Mouse (Mus musculus) CH12.LX (cell line): ENCODE results near the gene Tor1a.

Source experiments
- CTCF ChIP-seq, 2 experiments: IDR thresholded peaks in 1 of 2; conservative IDR thresholded peaks in 1 of 2; 2 replicates each; pipeline ENCODE4 v1.5.1; 2011 to 2012; ENCODE audit warnings: low read depth in 2 of 2, low read length in 2 of 2, improper control_type of control experiment in 1 of 2, inconsistent platforms in 1 of 2, mild to moderate bottlenecking in 1 of 2, moderate library complexity in 1 of 2
- HCFC1 ChIP-seq: IDR thresholded peaks from 2 replicates; pipeline ENCODE4 v1.6.1; 2012; ENCODE audit warnings: low read depth, mild to moderate bottlenecking, inconsistent platforms, low read length, improper control_type of control experiment

DNA sequence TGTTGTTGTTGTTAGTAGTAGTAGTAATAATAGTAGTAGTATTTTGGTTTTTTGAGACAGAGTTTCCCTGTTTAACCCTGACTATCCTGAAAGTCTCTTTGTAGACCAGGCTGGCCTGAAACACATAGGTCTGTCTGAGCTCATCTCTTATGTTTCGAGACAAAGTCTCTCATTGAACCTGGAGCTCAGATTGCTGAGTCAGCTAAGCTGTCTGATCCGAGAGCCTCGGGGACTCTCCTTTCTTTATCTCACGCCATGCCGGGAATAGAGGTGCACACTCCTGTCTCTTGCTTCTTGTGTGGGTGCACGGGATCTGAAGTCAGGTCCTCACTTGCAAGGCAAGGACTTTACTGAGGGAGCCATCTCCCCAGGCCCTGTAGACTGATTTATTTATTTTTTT lies 34.7 kb downstream of the Tor1a start:
- TF ChIP-seq CTCF (conservative IDR thresholded peaks at IDR 0.05 in 1 of 2, IDR thresholded peaks at IDR 0.05 in 1 of 2; ENCODE audit: low read depth in 2 of 2, low read length in 2 of 2) (no peak), HCFC1 (no peak)
